Mouse (Mus musculus) CH12.LX (cell line): ENCODE measurements around the gene Mamdc4. TPM values are rescaled to one million over a fixed set of nuclear protein-coding genes. Genes with fewer than 3 reads are reported as not detected.

ENCODE experiments used
- DNase-seq: peaks from one replicate; pipeline ENCODE4 v3.0.0-alpha.2; 2013; ENCODE audit errors: extremely low read depth
- H3K27ac ChIP-seq: 2 replicates; pipeline ENCODE4 v1.5.1; 2012; ENCODE audit warnings: low read depth, mild to moderate bottlenecking, control low read depth, moderate library complexity; ENCODE audit not compliant: insufficient read depth
- H3K27me3 ChIP-seq: replicated peaks from 2 replicates; pipeline ENCODE3; 2012; ENCODE audit warnings: inconsistent platforms
- H3K36me3 ChIP-seq, 2 experiments: replicated peaks in 1 of 2; 2 replicates each; pipeline versions ENCODE3 to v1.6.1; 2012; ENCODE audit warnings: inconsistent platforms in 1 of 2, low read length in 1 of 2, mild to moderate bottlenecking in 1 of 2, mixed read lengths in 1 of 2, moderate library complexity in 1 of 2; ENCODE audit not compliant: control insufficient read depth in 1 of 2, insufficient read depth in 1 of 2
- H3K4me1 ChIP-seq, 2 experiments: 2 replicates each; pipeline ENCODE4 v1.6.1; 2012; ENCODE audit warnings: inconsistent platforms in 1 of 2, moderate library complexity in 1 of 2; ENCODE audit not compliant: insufficient read depth in 2 of 2, control insufficient read depth in 1 of 2
- H3K4me2 ChIP-seq: 2 replicates; pipeline ENCODE4 v1.6.1; 2012; ENCODE audit warnings: low read depth, mild to moderate bottlenecking, control low read depth; ENCODE audit not compliant: poor library complexity, insufficient read depth, severe bottlenecking
- H3K4me3 ChIP-seq, 3 experiments: fragments of 150-350 bp in 1 of 3; sonication (generic) in 1 of 3; replicated peaks in 1 of 3; 2 replicates each; pipeline versions ENCODE3 to v1.5.1; 2011 to 2012; ENCODE audit warnings: low read depth in 2 of 3, low read length in 2 of 3, mild to moderate bottlenecking in 2 of 3, moderate library complexity in 2 of 3, control low read depth in 1 of 3, improper control_type of control experiment in 1 of 3, inconsistent platforms in 1 of 3, mixed read lengths in 1 of 3; ENCODE audit not compliant: poor library complexity in 1 of 3
- H3K79me2 ChIP-seq: replicated peaks from 2 replicates; pipeline ENCODE4 v1.6.1; 2012; ENCODE audit warnings: mild to moderate bottlenecking, moderate library complexity; ENCODE audit not compliant: control insufficient read depth, poor library complexity, insufficient read depth, severe bottlenecking; ENCODE audit errors: extremely low read depth
- H3K9ac ChIP-seq: 2 replicates; pipeline ENCODE4 v1.6.1; 2012; ENCODE audit warnings: low read depth, mild to moderate bottlenecking, control low read depth, moderate library complexity; ENCODE audit not compliant: insufficient read depth
- H3K9me3 ChIP-seq: replicated peaks from 2 replicates; pipeline ENCODE3; 2012; ENCODE audit warnings: low read length, inconsistent platforms, mixed read lengths
- BHLHE40 ChIP-seq: IDR thresholded peaks from 2 replicates; pipeline ENCODE4 v1.6.1; 2011; ENCODE audit warnings: mild to moderate bottlenecking, low read depth, low read length, improper control_type of control experiment
- CHD1 ChIP-seq: IDR thresholded peaks from 2 replicates; pipeline ENCODE4 v1.6.1; 2012; ENCODE audit warnings: low read depth, low read length, improper control_type of control experiment, inconsistent platforms
- CHD2 ChIP-seq: IDR thresholded peaks from 2 replicates; pipeline ENCODE4 v1.6.1; 2011; ENCODE audit warnings: low read length, improper control_type of control experiment
- CTCF ChIP-seq, 2 experiments: IDR thresholded peaks in 1 of 2; conservative IDR thresholded peaks in 1 of 2; 2 replicates each; pipeline ENCODE4 v1.5.1; 2011 to 2012; ENCODE audit warnings: low read depth in 2 of 2, low read length in 2 of 2, improper control_type of control experiment in 1 of 2, inconsistent platforms in 1 of 2, mild to moderate bottlenecking in 1 of 2, moderate library complexity in 1 of 2
- ETS1 ChIP-seq: conservative IDR thresholded peaks from 2 replicates; pipeline ENCODE4 v1.6.1; 2012; ENCODE audit warnings: low read depth, mild to moderate bottlenecking, inconsistent platforms, low read length, improper control_type of control experiment, moderate library complexity
- IRF4 ChIP-seq: IDR thresholded peaks from 2 replicates; pipeline ENCODE4 v1.6.1; 2014; ENCODE audit warnings: low read depth, mild to moderate bottlenecking, inconsistent platforms, low read length, improper control_type of control experiment
- JUN ChIP-seq: IDR thresholded peaks from 2 replicates; pipeline ENCODE4 v1.6.1; 2011; ENCODE audit warnings: low read depth, mild to moderate bottlenecking, low read length, improper control_type of control experiment, moderate library complexity; ENCODE audit not compliant: insufficient read depth
- MAX ChIP-seq: IDR thresholded peaks from 2 replicates; pipeline ENCODE4 v1.6.1; 2011; ENCODE audit warnings: low read length, improper control_type of control experiment
- MXI1 ChIP-seq: IDR thresholded peaks from 2 replicates; pipeline ENCODE4 v1.6.1; 2011; ENCODE audit warnings: mild to moderate bottlenecking, low read depth, low read length, improper control_type of control experiment
- NELFE ChIP-seq: IDR thresholded peaks from 2 replicates; pipeline ENCODE4 v1.6.1; 2011; ENCODE audit warnings: low read depth, low read length, improper control_type of control experiment
- PAX5 ChIP-seq: IDR thresholded peaks from 2 replicates; pipeline ENCODE4 v1.6.1; 2012; ENCODE audit warnings: low read length, inconsistent platforms, mixed read lengths
- RAD21 ChIP-seq: IDR thresholded peaks from 2 replicates; pipeline ENCODE4 v1.6.1; 2011; ENCODE audit warnings: low read depth, mild to moderate bottlenecking, low read length, improper control_type of control experiment, moderate library complexity
- RCOR1 ChIP-seq: conservative IDR thresholded peaks from 2 replicates; pipeline ENCODE4 v1.6.1; 2012; ENCODE audit warnings: low read depth, mild to moderate bottlenecking, inconsistent platforms, low read length, improper control_type of control experiment
- UBTF ChIP-seq: IDR thresholded peaks from 2 replicates; pipeline ENCODE4 v1.6.1; 2012; ENCODE audit warnings: low read depth, mild to moderate bottlenecking, inconsistent platforms, low read length, improper control_type of control experiment, moderate library complexity
- USF1 ChIP-seq: IDR thresholded peaks from 2 replicates; pipeline ENCODE4 v1.6.1; 2014; ENCODE audit warnings: low read depth, mild to moderate bottlenecking, inconsistent platforms, low read length, improper control_type of control experiment
- USF2 ChIP-seq: conservative IDR thresholded peaks from 2 replicates; pipeline ENCODE4 v1.6.1; 2011; ENCODE audit warnings: low read depth, low read length, improper control_type of control experiment
- ZC3H11A ChIP-seq: IDR thresholded peaks from 2 replicates; pipeline ENCODE4 v1.6.1; 2012; ENCODE audit warnings: low read depth, mild to moderate bottlenecking, inconsistent platforms, low read length, improper control_type of control experiment
- ZKSCAN1 ChIP-seq: IDR thresholded peaks from 2 replicates; pipeline ENCODE4 v1.6.1; 2012; ENCODE audit warnings: low read depth, inconsistent platforms, low read length, improper control_type of control experiment, borderline replicate concordance
- ZMIZ1 ChIP-seq: IDR thresholded peaks from 2 replicates; pipeline ENCODE4 v1.6.1; 2012; ENCODE audit warnings: low read depth, mild to moderate bottlenecking, inconsistent platforms, low read length, improper control_type of control experiment
- ZNF384 ChIP-seq: IDR thresholded peaks from 2 replicates; pipeline ENCODE4 v1.6.1; 2012; ENCODE audit warnings: low read depth, low read length, improper control_type of control experiment, inconsistent platforms
- dilution Hi-C: fragments of 300-500 bp; cut with MboI; formaldehyde crosslinking; loops from 2 replicates; pipeline ENCODE4 v1.14.3; 2020; ENCODE audit warnings: low sequenced_read_pairs; ENCODE audit not compliant: extremely low pct_unique_long_range_greater_than_20kb, extremely low pct_ligation_motif_present
- in situ Hi-C: fragments of 300-500 bp; cut with MboI; formaldehyde crosslinking; loops from 3 replicates; pipeline ENCODE4 v1.14.3; 2019; ENCODE audit warnings: low sequenced_read_pairs, low pct_ligation_motif_present, low pct_unique_long_range_greater_than_20kb, mixed read lengths
- polyA plus RNA-seq: library from polyadenylated mRNA; unstranded; fragments of >175 nt; gene quantifications from 2 replicates; pipeline ENCODE4 v1.2.1, GENCODE M21; 2012; ENCODE audit warnings: low read depth; ENCODE audit not compliant: insufficient read length
- total RNA-seq, 2 experiments: library from RNA; depleted of rRNA; stranded (reverse); fragments of 300-350 nt in 1 of 2; fragments of >200 nt in 1 of 2; gene quantifications; 2 replicates each; pipeline ENCODE4 v1.2.3; 2012 to 2014

Gene Mamdc4
- total and polyA plus RNA-seq, 3 experiments = 4.4 to 34.9 (median 11.5) TPM

DNA sequence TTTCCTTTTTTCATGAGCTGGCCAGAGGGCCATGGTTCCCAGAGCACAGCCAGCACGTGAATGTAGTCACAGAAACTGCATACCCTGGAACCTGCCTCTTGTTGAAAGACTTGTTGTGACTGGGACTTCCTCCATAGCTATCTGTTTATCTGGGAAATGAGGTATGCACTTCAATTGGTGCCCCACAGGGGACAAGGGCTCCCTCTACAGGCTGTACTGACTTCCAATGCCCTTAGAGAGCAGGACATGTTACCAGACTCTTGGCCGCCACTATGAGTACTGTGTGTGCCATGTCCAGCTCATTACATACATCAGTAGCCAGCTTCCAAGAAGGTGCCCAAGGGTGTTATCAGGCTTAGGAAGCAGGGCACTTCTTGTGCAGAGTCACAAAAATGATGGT lies 17.2 kb upstream of the Mamdc4 start:
- Histone ChIP-seq H3K4me1 (peaks cover 0 to 2% of the 10 kb centered on the region in 2 experiments; a peak in 1 of 4 replicates), H3K4me3 (no peak overlapping the region), H3K36me3 (peaks cover 81 to 93% of the 10 kb centered on the region in 2 experiments), H3K27me3 (no peaks in the 10 kb centered on the region), H3K27ac (no peak overlapping the region), H3K4me2 (no peak overlapping the region), H3K9ac (no peak overlapping the region), H3K9me3 (no peaks in the 10 kb centered on the region), H3K79me2 (no peaks in the 10 kb centered on the region)
- dilution Hi-C loops (no loop called here), in situ Hi-C loops (no loop called here)
- DNase-seq = peak; percentile 43
- TF ChIP-seq ZNF384 (no peak), BHLHE40 (no peak), ETS1 (no peak), RAD21 (peak; percentile 43), USF1 (no peak), CTCF (conservative IDR thresholded peaks at IDR 0.05 in 1 of 2, IDR thresholded peaks at IDR 0.05 in 1 of 2; ENCODE audit: low read depth in 2 of 2, low read length in 2 of 2) (peak; percentile 28 to 61; a peak in 2 of 4 replicates)

DNA sequence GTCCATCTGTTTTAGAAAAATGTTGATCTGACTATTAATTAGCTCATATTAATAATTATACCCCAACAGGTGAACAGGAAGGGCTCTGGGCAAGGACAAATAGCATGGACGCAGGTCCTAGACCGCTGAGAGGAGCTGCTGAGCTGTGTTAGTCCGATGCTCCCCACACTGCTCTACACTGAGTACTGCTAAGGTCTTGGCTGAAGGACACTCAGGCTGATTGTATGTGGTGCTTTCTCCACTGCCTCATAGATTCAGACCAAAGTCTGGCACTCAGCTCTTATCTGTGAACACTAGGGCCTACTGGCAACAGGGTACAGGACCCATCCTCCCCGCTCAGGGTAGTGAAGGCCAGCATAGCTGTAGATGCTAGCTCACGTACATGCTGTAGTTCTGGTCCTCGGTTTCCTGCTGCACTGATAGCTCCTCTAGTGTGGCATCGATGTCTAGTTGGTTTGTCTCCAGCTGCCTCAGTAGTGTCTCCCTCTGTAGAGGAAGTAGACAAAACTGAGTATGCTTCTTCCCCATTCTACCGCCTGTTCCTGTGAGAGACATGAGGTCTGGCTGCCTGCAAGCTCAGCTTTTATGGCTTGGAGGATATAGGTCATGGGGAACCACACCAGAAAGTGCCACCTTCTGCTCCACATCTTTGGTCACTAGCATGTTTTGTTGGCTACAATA lies 13.7 kb upstream of the Mamdc4 start:
- no peaks in the 10 kb centered on the region for H3K4me1 ChIP-seq
- dilution Hi-C loops = no loop called here
- H3K27me3 ChIP-seq = no peaks in the 10 kb centered on the region
- H3K27ac ChIP-seq = no peak overlapping the region
- in situ Hi-C loops = no loop called here
- H3K9ac ChIP-seq = no peak overlapping the region
- TF ChIP-seq ETS1 = no peak
- TF ChIP-seq ZNF384 = no peak
- no peak for TF ChIP-seq ZKSCAN1
- TF ChIP-seq ZMIZ1 = no peak
- no peak for TF ChIP-seq NELFE
- no peak for TF ChIP-seq MXI1
- TF ChIP-seq MAX = no peak
- no peaks in the 10 kb centered on the region for H3K9me3 ChIP-seq
- no peak overlapping the region for H3K4me3 ChIP-seq
- no peak for DNase-seq
- no peak overlapping the region for H3K4me2 ChIP-seq
- no peaks in the 10 kb centered on the region for H3K79me2 ChIP-seq
- H3K36me3 ChIP-seq = peaks cover 78 to 98% of the 10 kb centered on the region in 2 experiments

DNA sequence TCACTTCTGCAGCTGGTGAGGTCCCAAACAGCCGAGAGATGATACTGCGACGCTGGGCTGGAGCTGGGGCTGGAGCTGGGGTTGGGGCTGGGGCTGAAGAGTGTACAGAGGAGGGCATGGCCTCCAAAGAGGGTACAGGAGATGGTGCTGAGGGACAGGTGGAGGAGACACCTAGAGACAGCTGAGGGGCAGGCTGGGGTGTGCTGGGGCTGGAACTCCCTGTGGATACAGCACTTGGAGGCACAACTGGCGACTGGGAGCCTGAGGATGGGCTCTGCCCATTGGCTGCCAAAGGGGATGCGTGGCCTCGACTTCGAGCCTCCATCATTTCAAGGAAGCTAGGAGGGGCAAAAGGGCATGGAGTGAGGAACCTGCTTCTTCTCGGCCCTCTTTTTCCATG lies 12.6 kb upstream of the Mamdc4 start:
- no peaks in the 10 kb centered on the region for H3K9me3 ChIP-seq
- in situ Hi-C loops = no loop called here
- dilution Hi-C loops = no loop called here

More for the DNA sequence above, 12.6 kb upstream of the Mamdc4 start:
- no peak for DNase-seq
- no peak for TF ChIP-seq CHD2
- TF ChIP-seq USF2 = no peak
- TF ChIP-seq UBTF = no peak
- no peak for TF ChIP-seq RCOR1
- TF ChIP-seq MXI1 = no peak
- no peak for TF ChIP-seq ZC3H11A
- no peak for TF ChIP-seq ZNF384
- no peak for TF ChIP-seq JUN
- no peak for TF ChIP-seq CHD1
- TF ChIP-seq IRF4 = no peak
- no peak for TF ChIP-seq CTCF (conservative IDR thresholded peaks at IDR 0.05 in 1 of 2, IDR thresholded peaks at IDR 0.05 in 1 of 2; ENCODE audit: low read depth in 2 of 2, low read length in 2 of 2)
- no peak for TF ChIP-seq PAX5
- TF ChIP-seq, all 38 proteins: peak for 0
- H3K27ac ChIP-seq = no peak overlapping the region
- no peak overlapping the region for H3K4me2 ChIP-seq
- H3K79me2 ChIP-seq = no peaks in the 10 kb centered on the region
- H3K4me3 ChIP-seq = no peak overlapping the region
- H3K4me1 ChIP-seq = peaks cover 0 to 4% of the 10 kb centered on the region in 2 experiments; a peak in 1 of 4 replicates
- peaks cover 75 to 98% of the 10 kb centered on the region in 2 experiments for H3K36me3 ChIP-seq
- H3K9ac ChIP-seq = no peak overlapping the region
- no peaks in the 10 kb centered on the region for H3K27me3 ChIP-seq
